Mouse (Mus musculus) heart, embryonic 10.5 days (tissue): Measurements from ENCODE around the gene Col23a1. TPM values are rescaled to one million over a fixed set of nuclear protein-coding genes. Genes with fewer than 3 reads are reported as not detected.
A peak's percentile ranks its signal among the peaks of the same experiment; 100 is the strongest.
"Not testable (repeated sequence)": the region's sequence is repeated elsewhere in the genome, so short reads cannot be mapped to it uniquely, and the experiment has no call there.

Source experiments
- DNase-seq: peaks from one replicate; pipeline ENCODE4 v3.0.0-alpha.2; 2017; ENCODE audit warnings: low spot score
- H3K27ac ChIP-seq: fragments of 300-500 bp; sonication (generic); 2 replicates; pipeline ENCODE4 v1.5.1; 2016; ENCODE audit warnings: mild to moderate bottlenecking
- H3K27me3 ChIP-seq: fragments of 300-500 bp; sonication (generic); 2 replicates; pipeline ENCODE4 v1.6.1; 2016; ENCODE audit warnings: mild to moderate bottlenecking; ENCODE audit not compliant: poor library complexity, insufficient read depth, severe bottlenecking
- H3K36me3 ChIP-seq: fragments of 300-500 bp; sonication (generic); 2 replicates; pipeline ENCODE4 v1.6.1; 2016; ENCODE audit warnings: mild to moderate bottlenecking, moderate library complexity
- H3K4me1 ChIP-seq: fragments of 300-500 bp; sonication (generic); 2 replicates; pipeline ENCODE4 v1.6.1; 2016; ENCODE audit warnings: mild to moderate bottlenecking
- H3K4me3 ChIP-seq: fragments of 300-500 bp; sonication (generic); 2 replicates; pipeline ENCODE4 v1.5.1; 2016; ENCODE audit warnings: mild to moderate bottlenecking, moderate library complexity
- H3K9me3 ChIP-seq: fragments of 300-500 bp; sonication (generic); 2 replicates; pipeline ENCODE4 v1.6.1; 2016; ENCODE audit warnings: mild to moderate bottlenecking, moderate library complexity
- WGBS: fragments of 180-500 bp; shearing (Covaris S2); methylation state at CpG from one replicate; pipeline ENCODE4 v1.1.7; 2016; 5-methylcytosine and 5-hydroxymethylcytosine counted together
- polyA plus RNA-seq: library from polyadenylated mRNA; unstranded; fragments of >200 nt; fragmentation: Nextera tagmentation; extraction: Ambion mirVana; gene quantifications from 2 replicates; pipeline ENCODE4 v1.2.1, GENCODE M21; 2016

Gene Col23a1
- polyA plus RNA-seq, 1 experiment from 2014 or later: 10.2 TPM

DNA sequence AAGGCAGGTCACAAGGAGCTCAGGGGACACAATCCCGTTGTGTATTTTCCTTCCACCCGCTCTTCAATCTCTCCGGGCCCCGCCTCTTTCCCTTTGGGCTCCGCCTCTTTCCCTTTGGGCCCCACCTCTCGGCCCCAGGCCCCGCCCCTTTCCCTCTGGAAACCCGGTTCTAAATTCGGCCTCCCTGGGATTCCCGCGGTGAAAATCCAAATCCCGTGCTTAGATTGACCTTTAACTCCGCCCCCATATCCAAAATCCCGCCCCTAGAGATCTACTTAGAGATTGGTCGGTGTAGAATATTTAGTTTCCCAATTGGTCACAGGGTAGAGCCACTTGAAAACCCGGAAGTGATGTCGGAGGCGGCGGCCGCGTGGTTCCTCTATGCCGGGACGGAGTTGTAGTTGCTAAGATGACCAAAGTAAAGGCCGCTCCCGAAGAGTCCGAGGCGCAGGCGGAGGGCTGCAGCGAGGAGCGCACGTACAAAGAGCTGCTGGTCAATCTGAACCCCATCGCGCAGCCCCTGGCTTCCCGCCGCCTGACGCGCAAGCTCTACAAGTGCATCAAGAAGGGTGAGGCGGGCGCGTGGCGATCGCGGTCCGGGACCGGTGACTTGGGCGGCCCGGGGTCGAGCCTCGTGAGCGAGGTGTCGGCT is 329.8 kb downstream of the Col23a1 start, which contains the start of gene Nhp2:
Gene Nhp2, plus strand, starts transcription at position 327 of the 652 bp plus-strand sequence.
- Histone ChIP-seq H3K36me3 (peaks cover 33% of the 10 kb centered on the region), H3K9me3 (no peaks in the 10 kb centered on the region), H3K4me3 (peak within 1 kb of the TSS; percentile 91), H3K4me1 (peaks cover 30% of the 10 kb centered on the region), H3K27me3 (no peaks in the 10 kb centered on the region), H3K27ac (peak within 1 kb of the TSS; percentile 89)
- under 1% methylated on average over 51 of the region's 51 CpGs for WGBS
- DNase-seq: peak; percentile 98

DNA sequence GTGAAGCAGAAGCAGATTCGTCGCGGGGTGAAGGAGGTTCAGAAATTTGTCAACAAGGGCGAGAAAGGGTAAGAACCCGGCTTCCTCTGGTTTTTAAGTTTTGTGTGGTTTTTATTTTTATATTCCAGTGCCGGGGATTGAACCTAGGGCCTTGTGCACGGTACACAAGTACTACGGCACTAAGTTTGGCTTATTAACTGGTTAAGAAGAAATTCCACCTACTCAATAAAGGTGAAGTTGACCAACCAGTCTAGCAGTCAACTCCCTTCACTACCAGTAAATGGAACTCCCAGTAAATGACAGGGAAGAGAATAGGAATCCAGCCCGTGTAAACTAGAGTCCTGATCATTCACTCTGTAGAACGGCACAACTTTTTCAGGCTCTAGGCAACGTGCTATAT is 330.4 kb downstream of the Col23a1 start:
- WGBS: 1% methylated on average over 11 of the region's 11 CpGs
- Histone ChIP-seq H3K36me3 (peaks cover 39% of the 10 kb centered on the region), H3K9me3 (no peaks in the 10 kb centered on the region), H3K4me1 (peaks cover 29% of the 10 kb centered on the region), H3K4me3 (peak overlapping the region; percentile 91), H3K27me3 (no peaks in the 10 kb centered on the region), H3K27ac (peak overlapping the region; percentile 89)
- DNase-seq: no peak

DNA sequence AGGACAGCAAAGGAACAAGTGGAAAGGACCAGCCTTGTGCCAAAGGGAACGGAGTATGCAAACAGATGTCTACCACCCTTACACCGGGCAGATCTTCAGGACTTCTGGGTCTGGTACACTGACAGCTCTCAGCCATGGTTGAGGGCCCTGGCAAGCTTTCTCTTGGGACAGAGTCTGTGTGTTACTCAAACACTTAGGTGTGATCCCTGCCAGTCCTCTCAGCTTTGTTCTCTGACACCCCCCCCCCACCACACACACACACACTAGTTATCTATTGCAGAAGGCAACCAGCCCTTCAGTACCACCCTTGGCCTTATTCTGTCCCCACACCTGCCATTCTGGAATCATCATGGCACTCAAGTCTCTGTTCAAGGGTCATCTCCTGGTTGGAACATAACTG is 332.1 kb downstream of the Col23a1 start:
- Histone ChIP-seq H3K36me3 (peaks cover 55% of the 10 kb centered on the region), H3K4me3 (no peak overlapping the region), H3K27ac (no peak overlapping the region), H3K9me3 (no peaks in the 10 kb centered on the region), H3K4me1 (peaks cover 30% of the 10 kb centered on the region), H3K27me3 (no peaks in the 10 kb centered on the region)
- WGBS: 97% methylated on average over 2 of the region's 2 CpGs
- DNase-seq: no peak

DNA sequence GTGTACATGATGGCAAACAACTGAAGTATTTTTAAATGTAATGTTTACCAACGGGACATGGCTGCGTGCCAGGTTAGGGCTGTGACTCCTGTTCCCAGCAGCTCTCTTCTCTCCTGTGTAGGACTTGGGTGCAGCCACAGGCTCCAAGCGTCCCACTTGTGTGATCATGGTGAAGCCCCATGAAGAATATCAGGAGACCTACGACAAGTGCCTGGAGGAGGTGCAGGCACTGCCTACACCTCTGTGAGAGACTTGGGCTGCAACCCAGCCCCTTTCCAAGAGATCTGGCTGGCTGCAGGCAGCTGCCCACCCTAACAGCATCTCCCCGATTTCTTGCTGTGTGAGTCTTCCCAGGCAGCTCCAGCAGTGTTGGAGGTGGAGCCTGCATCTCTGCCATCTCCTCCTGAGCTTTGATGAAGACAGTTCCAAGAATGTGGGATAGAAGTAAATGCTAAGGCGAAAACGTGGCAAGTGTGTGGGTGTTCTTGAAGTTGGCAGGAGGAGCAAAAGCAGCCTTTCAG is 333.3 kb downstream of the Col23a1 start:
- Histone ChIP-seq H3K9me3 (no peaks in the 10 kb centered on the region), H3K36me3 (peaks cover 68% of the 10 kb centered on the region), H3K4me1 (peaks cover 27% of the 10 kb centered on the region), H3K4me3 (no peak overlapping the region), H3K27ac (no peak overlapping the region), H3K27me3 (no peaks in the 10 kb centered on the region)
- 86% methylated on average over 7 of the region's 7 CpGs for WGBS
- no peak for DNase-seq

DNA sequence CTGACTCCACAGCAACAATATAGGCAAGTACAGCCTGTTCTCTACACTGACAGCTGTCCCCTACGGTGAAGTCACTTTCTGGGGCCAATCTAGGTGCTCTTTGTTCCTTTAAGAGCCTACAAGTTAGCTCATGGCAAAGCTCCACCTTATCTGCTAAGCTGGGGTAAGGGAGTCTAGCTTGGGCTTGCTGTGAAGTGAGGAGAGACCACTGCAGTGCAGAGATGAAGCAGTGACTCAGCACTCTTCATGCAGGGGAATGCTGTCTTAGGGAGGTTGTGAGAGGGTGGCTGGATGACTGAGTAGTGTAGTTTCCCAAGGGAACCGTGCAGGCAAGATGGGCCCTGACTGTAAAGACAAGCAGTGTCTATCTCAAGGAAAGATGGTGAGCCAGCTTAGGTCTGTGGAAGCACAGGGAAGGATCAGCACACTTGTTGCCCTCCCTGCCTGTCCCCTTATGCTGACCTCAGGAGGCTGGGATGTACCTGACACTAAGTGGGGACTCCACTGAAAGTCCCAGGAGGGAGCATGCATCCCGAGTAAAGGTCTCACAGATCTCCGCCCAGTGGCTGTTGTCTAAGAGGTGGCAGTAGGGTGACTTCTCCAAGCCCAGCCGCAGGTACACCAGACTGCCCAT is 335.6 kb downstream of the Col23a1 start:
- DNase-seq: no peak
- H3K4me3 ChIP-seq: no peak overlapping the region
- no peak overlapping the region for H3K27ac ChIP-seq
- H3K9me3 ChIP-seq: no peaks in the 10 kb centered on the region
- H3K4me1 ChIP-seq: peaks cover 25% of the 10 kb centered on the region
- WGBS: 76% methylated on average over 5 of the region's 5 CpGs
- H3K27me3 ChIP-seq: no peaks in the 10 kb centered on the region
- H3K36me3 ChIP-seq: peaks cover 82% of the 10 kb centered on the region

DNA sequence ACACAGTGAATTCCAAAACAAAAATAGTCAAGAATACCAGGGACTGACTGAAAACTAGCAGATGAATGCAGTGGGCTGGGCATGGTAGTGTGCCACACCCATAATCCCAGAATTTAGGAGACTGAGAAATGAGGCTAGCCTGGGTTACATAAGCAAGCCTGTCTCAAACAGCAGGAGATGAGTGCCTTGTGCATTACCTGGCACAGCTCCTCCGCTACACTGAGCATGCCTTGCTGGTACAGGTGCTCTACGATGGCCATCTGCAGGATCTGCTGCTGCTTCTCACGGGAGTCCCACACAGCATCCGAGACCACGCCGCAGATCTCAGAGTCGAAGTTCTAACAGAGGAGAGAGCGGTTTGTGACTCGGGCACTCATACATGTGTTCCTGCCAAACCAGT is 337.7 kb downstream of the Col23a1 start:
- DNase-seq: no peak
- Histone ChIP-seq H3K4me1 (0 out of 2 replicates have a peak, but pooled peaks cover 10% of the 10 kb centered on the region), H3K36me3 (peaks cover 75% of the 10 kb centered on the region), H3K9me3 (no peaks in the 10 kb centered on the region), H3K27me3 (no peaks in the 10 kb centered on the region), H3K4me3 (no peak overlapping the region), H3K27ac (no peak overlapping the region)
- WGBS: 87% methylated on average over 9 of the region's 9 CpGs

DNA sequence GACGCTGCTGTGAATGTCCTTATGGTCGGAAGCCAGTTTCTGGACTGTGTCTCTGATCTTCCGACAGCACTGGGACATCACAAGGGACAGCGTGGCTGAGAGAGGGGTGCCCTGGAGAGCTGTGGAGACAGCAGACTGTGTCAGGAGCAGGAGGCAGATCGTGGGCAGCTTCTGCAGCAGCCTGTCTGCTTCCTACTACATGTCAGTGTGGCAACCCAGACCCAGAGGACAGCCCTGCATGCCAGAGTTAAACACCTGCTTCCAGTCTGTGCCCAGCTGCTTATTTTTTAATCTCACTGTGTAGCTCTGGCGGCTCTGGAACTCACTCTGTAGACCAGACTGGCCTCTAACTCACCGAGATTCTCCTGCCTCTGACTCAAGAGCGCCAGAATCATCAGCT is 338.2 kb downstream of the Col23a1 start:
- no peak overlapping the region for H3K27ac ChIP-seq
- WGBS: 87% methylated on average over 8 of the region's 8 CpGs
- H3K9me3 ChIP-seq: no peaks in the 10 kb centered on the region
- 0 out of 2 replicates have a peak, but pooled peaks cover 10% of the 10 kb centered on the region for H3K4me1 ChIP-seq
- H3K36me3 ChIP-seq: peaks cover 70% of the 10 kb centered on the region
- H3K27me3 ChIP-seq: no peaks in the 10 kb centered on the region
- H3K4me3 ChIP-seq: no peak overlapping the region
- DNase-seq: no peak

DNA sequence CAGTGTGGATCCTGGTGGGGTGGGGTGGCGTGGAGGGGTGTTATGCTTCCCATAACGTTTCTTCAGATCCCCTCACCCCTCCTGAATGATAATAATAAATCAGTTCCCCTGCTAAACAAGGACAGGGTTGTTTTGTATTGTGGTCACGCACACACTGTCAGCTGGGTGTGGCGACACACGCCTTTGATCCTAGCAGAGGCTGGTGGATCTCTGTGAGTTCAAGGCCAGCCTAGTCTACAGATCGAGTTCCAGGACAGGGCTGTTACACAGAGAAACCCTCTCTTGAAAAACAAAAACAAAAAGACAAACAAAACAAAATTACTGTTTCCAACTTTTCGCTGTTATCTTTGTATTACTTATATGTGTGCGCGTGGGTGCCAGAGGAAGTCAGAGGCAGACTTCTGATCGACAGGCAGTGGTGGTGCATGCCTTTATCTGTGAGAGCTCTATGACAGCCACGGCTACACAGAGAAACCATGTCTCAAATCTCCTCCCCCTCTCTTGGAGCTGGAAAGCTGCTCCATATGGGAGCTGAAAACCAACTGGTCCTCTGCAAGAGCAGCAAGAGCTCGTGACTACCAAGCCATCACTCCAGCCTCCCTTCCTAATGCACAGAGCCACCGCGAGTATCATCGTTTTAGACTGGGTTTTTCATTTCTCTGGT is 340.1 kb downstream of the Col23a1 start:
- Histone ChIP-seq H3K36me3 (peaks cover 53% of the 10 kb centered on the region), H3K4me3 (no peak overlapping the region), H3K4me1 (peaks cover 19% of the 10 kb centered on the region; the same call in 1 of the 2 replicates), H3K27me3 (no peaks in the 10 kb centered on the region), H3K9me3 (no peaks in the 10 kb centered on the region), H3K27ac (no peak overlapping the region)
- DNase-seq: no peak
- 78% methylated on average over 15 of the region's 15 CpGs for WGBS

DNA sequence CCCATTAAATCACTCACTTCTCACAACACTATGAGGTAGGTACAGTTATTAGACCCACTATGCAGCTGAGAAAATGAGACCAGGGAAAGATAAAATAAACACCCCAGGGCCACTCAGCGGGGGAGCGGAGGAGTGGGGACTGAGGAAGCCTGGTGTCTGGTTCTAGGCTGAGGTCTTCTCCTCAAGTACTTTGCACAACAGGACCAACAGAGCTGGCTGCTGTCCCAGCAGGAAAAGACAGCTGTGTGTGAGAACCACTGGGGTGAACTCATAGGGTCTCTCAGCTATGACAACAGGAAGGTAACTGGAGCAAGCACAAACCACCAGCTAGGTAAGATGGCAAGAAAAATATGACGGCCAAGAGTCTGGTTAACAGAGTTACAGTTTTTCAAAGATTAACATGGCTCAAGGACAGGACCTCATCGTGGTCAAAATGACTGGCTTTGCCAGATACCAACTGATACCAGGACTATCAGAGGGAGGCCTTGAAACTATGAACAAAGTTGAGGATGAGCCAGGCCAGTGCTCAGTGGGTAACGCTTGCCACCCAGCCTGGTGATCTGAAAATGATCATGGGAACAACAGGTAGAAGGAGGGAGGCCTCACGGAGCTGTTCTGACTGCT is 342.5 kb downstream of the Col23a1 start:
- no peak for DNase-seq
- H3K4me3 ChIP-seq: no peak overlapping the region
- peaks cover 21% of the 10 kb centered on the region for H3K4me1 ChIP-seq
- no peaks in the 10 kb centered on the region for H3K27me3 ChIP-seq
- 78% methylated on average over 6 of the region's 6 CpGs for WGBS
- no peak overlapping the region for H3K27ac ChIP-seq
- H3K36me3 ChIP-seq: peaks cover 29% of the 10 kb centered on the region
- no peaks in the 10 kb centered on the region for H3K9me3 ChIP-seq

DNA sequence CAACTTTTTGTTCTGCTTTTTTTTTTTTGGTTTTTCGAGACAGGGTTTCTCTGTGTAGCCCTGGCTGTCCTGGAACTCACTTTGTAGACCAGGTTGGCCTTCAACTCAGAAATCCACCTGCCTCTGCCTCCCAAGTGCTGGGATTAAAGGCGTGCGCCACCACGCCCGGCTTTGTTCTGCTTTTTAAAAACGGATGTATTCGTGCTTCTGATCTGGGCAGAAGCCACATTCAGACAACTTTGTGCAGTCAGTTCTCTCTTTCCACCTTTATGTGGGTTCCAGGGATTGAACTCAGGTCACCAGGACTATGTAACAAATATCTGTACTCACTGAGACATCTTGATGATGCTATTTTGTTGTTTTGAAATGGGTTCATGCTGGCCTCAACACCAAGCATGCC is 343.5 kb downstream of the Col23a1 start:
- Histone ChIP-seq H3K4me1 (peaks cover 27% of the 10 kb centered on the region), H3K36me3 (peaks cover 19% of the 10 kb centered on the region)
- DNase-seq, H3K4me3 ChIP-seq, H3K9me3 ChIP-seq, H3K27ac ChIP-seq, H3K27me3 ChIP-seq: not testable (repeated sequence)
- WGBS: 88% methylated on average over 7 of the region's 7 CpGs
